Mouse (Mus musculus) erythroblast, embryonic 14.5 days (primary cell): ENCODE results near the gene Fam131c. TPM values are rescaled to one million over a fixed set of nuclear protein-coding genes. Genes with fewer than 3 reads are reported as not detected.

Experiments
- H3K27me3 ChIP-seq: 2 replicates; pipeline ENCODE4 v1.6.1; 2012; ENCODE audit warnings: inconsistent platforms; ENCODE audit not compliant: control insufficient read depth
- H3K36me3 ChIP-seq: 2 replicates; pipeline ENCODE4 v1.6.1; 2012; ENCODE audit warnings: mild to moderate bottlenecking, inconsistent platforms; ENCODE audit not compliant: control insufficient read depth
- H3K4me1 ChIP-seq: 2 replicates; pipeline ENCODE4 v1.6.1; 2012; ENCODE audit warnings: inconsistent platforms; ENCODE audit not compliant: control insufficient read depth
- H3K4me3 ChIP-seq: replicated peaks from 2 replicates; pipeline ENCODE3; 2012; ENCODE audit warnings: moderate library complexity, mild to moderate bottlenecking, inconsistent platforms
- H3K9me3 ChIP-seq: 2 replicates; pipeline ENCODE4 v1.6.1; 2012; ENCODE audit warnings: low read length, inconsistent platforms, mixed read lengths; ENCODE audit not compliant: control insufficient read depth
- GATA1 ChIP-seq: IDR thresholded peaks from 2 replicates; pipeline ENCODE4 v1.6.1; 2012; ENCODE audit warnings: low read length, inconsistent platforms, mixed read lengths
- TAL1 ChIP-seq: IDR thresholded peaks from 3 replicates; pipeline ENCODE4 v1.6.1; 2012; ENCODE audit warnings: low read length, inconsistent platforms, mixed read lengths
- polyA plus RNA-seq: library from polyadenylated mRNA; stranded (reverse); fragments of >175 nt; gene quantifications from 2 replicates; pipeline ENCODE4 v1.2.3, GENCODE M21; 2012

The Fam131c gene
- polyA plus RNA-seq, 1 experiment = not detected

GRCm38 (mm10) chr4:141394751-141395150 lies 26.7 kb downstream of the Fam131c start:
- Histone ChIP-seq H3K4me1 (no peaks in the 10 kb centered on the region), H3K36me3 (no peaks in the 10 kb centered on the region), H3K4me3 (no peak overlapping the region), H3K9me3 (no peaks in the 10 kb centered on the region), H3K27me3 (no peaks in the 10 kb centered on the region)
- TF ChIP-seq GATA1 (no peak), TAL1 (no peak)

GRCm38 (mm10) chr4:141397861-141398260 lies 29.8 kb downstream of the Fam131c start:
- TF ChIP-seq GATA1 (no peak), TAL1 (no peak)
- Histone ChIP-seq H3K4me3 (no peak overlapping the region), H3K27me3 (no peaks in the 10 kb centered on the region)

GRCm38 (mm10) chr4:141398545-141398944 lies 30.5 kb downstream of the Fam131c start, which contains the start of gene Clcnka:
Gene Clcnka, minus strand, starts transcription at chr4:141398724.
- H3K4me3 ChIP-seq = no peak within 1 kb of the TSS
- TF ChIP-seq TAL1 (no peak), GATA1 (no peak)
- no peaks in the 10 kb centered on the region for H3K4me1 ChIP-seq
- H3K9me3 ChIP-seq = no peaks in the 10 kb centered on the region
- no peaks in the 10 kb centered on the region for H3K36me3 ChIP-seq
- H3K27me3 ChIP-seq = no peaks in the 10 kb centered on the region

More at GRCm38 (mm10) chr4:141397861-141398260, 29.8 kb downstream of the Fam131c start:
- H3K4me1 ChIP-seq = no peaks in the 10 kb centered on the region
- no peaks in the 10 kb centered on the region for H3K36me3 ChIP-seq
- no peaks in the 10 kb centered on the region for H3K9me3 ChIP-seq

DNA sequence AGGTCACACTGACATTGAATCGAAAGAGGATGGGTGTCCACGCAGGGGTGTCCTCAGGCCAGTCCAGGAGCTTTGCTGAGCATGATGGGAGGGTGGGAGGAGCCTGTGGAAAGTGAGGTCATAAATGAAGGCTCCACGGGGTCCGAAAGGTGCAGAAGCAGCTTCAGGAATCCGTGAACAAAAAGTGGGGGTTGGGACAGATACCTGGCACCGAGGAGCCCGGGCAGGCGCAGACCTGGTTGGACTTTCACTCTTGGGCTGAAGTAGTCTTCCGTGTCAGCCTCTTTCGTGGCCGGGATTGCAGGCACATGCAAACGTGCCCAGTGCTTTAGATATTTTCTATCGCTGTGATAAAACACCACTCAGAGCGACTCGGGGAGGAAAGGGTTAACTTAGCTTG lies 32.2 kb downstream of the Fam131c start:
- TF ChIP-seq TAL1 (no peak), GATA1 (no peak)
- Histone ChIP-seq H3K36me3 (no peaks in the 10 kb centered on the region), H3K4me1 (no peaks in the 10 kb centered on the region), H3K9me3 (no peaks in the 10 kb centered on the region), H3K27me3 (no peaks in the 10 kb centered on the region), H3K4me3 (no peak overlapping the region)

DNA sequence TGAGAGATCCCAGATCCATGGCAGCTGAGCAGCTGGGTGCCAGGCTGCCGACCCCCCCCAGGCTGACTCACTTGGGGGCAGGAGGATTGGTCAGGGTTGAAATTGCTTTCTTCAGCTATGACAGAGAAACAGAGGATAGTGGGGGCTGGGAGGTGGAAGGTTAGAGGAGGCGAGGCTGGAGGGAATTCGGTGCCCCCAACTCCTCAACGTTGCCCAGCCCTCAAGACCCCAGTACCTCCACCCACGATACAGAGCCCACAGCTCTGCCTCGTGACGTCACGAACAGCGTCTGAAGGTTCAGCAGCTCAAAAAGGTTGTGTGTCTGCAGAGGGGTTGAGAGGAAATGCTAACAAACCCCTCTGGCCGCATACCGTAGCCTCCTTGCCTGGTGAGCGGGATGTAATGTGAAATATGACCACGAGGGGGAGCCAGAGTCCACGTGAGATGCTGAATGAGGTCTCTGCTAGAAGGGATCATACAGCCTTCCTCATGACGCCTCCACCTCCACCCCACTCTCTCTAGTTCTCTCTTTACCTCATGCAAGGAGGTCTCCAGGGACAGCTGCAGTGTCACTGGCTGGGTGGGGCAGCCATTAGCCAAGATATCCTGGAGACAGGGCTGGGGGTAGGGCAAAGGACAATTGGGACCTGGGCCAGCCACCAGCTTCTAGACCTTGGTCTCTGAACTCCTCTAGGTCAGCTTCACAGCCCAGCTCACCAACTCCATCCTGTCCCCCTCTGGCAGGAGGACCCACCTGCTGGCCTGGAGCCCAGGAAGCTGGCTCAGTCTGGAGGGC lies 36.7 kb downstream of the Fam131c start:
- Histone ChIP-seq H3K4me1 (no peaks in the 10 kb centered on the region), H3K9me3 (no peaks in the 10 kb centered on the region), H3K27me3 (no peaks in the 10 kb centered on the region), H3K4me3 (no peak overlapping the region), H3K36me3 (no peaks in the 10 kb centered on the region)
- TF ChIP-seq TAL1 (no peak), GATA1 (no peak)

DNA sequence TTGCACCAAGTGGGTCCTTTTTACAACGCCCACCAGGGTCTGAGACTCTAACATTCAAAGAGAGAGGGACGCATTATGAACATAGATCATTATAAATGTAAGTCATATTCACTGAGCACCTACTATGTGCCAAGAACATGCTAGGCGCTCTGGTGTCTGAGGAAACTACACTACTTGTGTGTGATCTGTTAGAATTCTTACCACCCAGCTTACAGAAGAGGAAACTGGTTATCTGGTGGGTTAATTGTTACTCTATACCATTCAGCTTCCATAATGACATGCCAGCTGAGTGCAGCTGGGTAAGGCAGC lies 37.2 kb downstream of the Fam131c start:
- no peaks in the 10 kb centered on the region for H3K9me3 ChIP-seq
- no peaks in the 10 kb centered on the region for H3K27me3 ChIP-seq
- H3K36me3 ChIP-seq = no peaks in the 10 kb centered on the region
- TF ChIP-seq TAL1 (no peak), GATA1 (no peak)
- no peak overlapping the region for H3K4me3 ChIP-seq
- no peaks in the 10 kb centered on the region for H3K4me1 ChIP-seq

DNA sequence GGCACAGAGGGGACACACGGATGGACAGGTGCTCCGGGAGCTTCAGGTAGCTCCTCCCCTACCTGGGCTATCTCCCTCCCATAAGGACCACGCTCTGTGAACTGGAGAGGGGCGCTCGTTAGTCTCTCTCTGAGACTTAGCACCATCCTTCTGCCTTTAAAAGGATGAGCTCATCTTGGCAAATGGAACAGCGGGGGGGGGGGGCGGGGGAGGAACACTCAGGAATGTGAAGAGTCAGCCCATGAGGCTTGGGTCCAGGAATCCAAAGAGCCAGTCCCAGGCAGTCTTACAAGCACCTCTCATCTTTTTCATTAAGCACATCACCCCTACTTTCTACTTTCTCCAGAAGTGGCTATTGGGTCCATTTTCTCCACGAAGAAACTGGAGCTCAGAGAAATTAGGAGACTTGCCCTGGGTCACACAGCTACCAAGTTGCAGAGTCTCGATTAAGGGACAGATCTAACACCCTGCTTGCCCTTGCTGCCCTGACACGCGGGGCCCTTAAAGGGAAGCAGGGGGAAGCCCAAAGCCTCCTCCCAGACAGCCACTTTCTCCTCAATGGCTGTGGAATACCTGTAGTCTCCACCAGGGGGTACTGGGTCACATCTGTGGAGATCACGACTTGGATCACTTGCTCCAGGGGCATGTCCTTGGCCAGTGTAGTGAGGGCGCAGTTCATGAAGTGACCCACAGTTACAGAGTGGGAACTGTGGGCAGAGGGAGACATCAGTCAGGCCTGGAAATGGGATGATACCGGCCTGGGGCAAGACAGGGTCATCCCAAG lies 38.7 kb downstream of the Fam131c start:
- no peak for TF ChIP-seq GATA1
- TF ChIP-seq TAL1 = no peak
- Histone ChIP-seq H3K27me3 (peaks cover 4% of the 10 kb centered on the region; the same call in 1 of the 2 replicates), H3K4me1 (no peaks in the 10 kb centered on the region), H3K4me3 (no peak overlapping the region), H3K36me3 (no peaks in the 10 kb centered on the region), H3K9me3 (no peaks in the 10 kb centered on the region)

- Histone ChIP-seq H3K4me3 (no peak overlapping the region), H3K27me3 (peaks cover 4% of the 10 kb centered on the region; the same call in 1 of the 2 replicates), H3K36me3 (no peaks in the 10 kb centered on the region), H3K4me1 (no peaks in the 10 kb centered on the region), H3K9me3 (peaks cover 2% of the 10 kb centered on the region; the same call in 1 of the 2 replicates)
- TF ChIP-seq GATA1 = no peak
- TF ChIP-seq TAL1 = no peak
Observed at GRCm38 (mm10) chr4:141408577-141408976, 40.6 kb downstream of the Fam131c start.

DNA sequence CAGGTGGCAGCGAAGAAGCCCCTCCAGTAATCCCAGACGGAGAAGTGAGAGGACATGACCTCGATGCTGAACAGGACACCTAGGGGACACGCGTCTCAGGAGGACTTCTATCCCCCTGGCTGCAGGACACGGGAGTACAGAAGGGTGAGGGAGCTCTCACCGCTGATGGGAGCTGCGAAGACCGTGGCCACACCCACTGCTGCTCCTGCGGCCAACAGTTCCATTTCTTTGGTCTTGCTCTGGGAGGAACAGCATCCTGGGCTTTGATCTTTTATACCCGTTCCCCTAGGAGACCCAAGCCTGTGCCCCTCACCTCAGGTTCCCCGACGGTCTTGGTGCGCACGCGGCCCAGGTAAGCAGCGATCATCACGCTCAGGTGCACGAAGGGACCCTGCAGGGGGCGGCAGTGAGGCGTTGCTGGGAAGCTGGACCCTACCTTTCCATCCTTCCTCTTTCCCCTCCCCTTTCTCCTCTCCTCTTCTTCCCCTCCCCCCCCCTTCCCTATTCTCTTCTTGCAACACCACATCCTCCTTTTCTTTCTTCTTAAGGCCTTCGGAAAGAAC lies 43.5 kb downstream of the Fam131c start:
- Histone ChIP-seq H3K4me3 (no peak overlapping the region), H3K36me3 (no peaks in the 10 kb centered on the region), H3K27me3 (peaks cover 4% of the 10 kb centered on the region; the same call in 1 of the 2 replicates), H3K4me1 (no peaks in the 10 kb centered on the region), H3K9me3 (peaks cover 2% of the 10 kb centered on the region; the same call in 1 of the 2 replicates)
- no peak for TF ChIP-seq TAL1
- no peak for TF ChIP-seq GATA1
